Mouse (Mus musculus): Measurements from ENCODE around the gene Def6.

DNA sequence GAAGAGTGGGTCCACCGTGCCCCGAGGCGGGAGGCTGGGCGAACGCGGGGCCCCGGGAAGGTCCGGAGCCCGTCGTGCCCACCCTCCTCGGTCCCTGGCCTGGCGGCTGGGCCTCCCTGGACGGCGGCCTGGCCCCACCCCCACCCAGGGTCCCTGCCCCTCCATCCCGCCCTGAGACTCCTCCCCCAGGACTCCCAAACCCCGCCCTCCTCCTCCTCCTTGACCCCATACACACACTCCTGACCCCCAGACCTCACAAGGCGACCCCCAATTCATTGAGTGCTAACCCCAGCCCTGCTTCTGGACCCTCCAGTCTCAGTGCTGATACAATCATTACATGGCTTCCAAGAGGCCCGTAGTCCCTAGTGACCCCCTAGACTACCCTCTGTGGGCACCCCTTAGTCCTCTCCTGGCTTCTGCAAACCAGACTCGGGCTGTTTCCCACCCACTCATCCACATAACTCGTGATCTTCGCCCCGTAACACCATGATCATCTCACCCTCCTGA lies 30.0 kb upstream of the Def6 start:
- TF ChIP-seq POLR2A (IDR thresholded peaks at IDR 0.05; ENCODE audit: low read depth, low read length) (no peak), CTCF (IDR thresholded peaks at IDR 0.05; ENCODE audit: extremely low read depth, insufficient read length, insufficient replicate concordance, low read depth, low read length) (no peak)
